Mouse (Mus musculus) embryonic facial prominence, embryonic 10.5 days (tissue): Measurements from ENCODE around the gene Cd3e. TPM values are rescaled to one million over a fixed set of nuclear protein-coding genes. Genes with fewer than 3 reads are reported as not detected.

Experiments used
- DNase-seq: peaks from one replicate; pipeline ENCODE4 v3.0.0-alpha.2; 2017; ENCODE audit warnings: low spot score
- H3K27ac ChIP-seq: fragments of 300-500 bp; sonication (generic); replicated peaks from 2 replicates; pipeline ENCODE4 v1.5.1; 2016; ENCODE audit warnings: mild to moderate bottlenecking
- H3K27me3 ChIP-seq: fragments of 300-500 bp; sonication (generic); replicated peaks from 2 replicates; pipeline ENCODE4 v1.6.1; 2016; ENCODE audit warnings: low read depth, mild to moderate bottlenecking; ENCODE audit not compliant: poor library complexity, severe bottlenecking
- H3K36me3 ChIP-seq: fragments of 300-500 bp; sonication (generic); replicated peaks from 2 replicates; pipeline ENCODE4 v1.6.1; 2016; ENCODE audit warnings: mild to moderate bottlenecking, moderate library complexity
- H3K4me1 ChIP-seq: fragments of 300-500 bp; sonication (generic); 2 replicates; pipeline ENCODE4 v1.6.1; 2016
- H3K4me3 ChIP-seq: fragments of 300-500 bp; sonication (generic); 2 replicates; pipeline ENCODE4 v1.5.1; 2016; ENCODE audit warnings: mild to moderate bottlenecking, moderate library complexity
- H3K9me3 ChIP-seq: fragments of 300-500 bp; sonication (generic); 2 replicates; pipeline ENCODE4 v1.6.1; 2016; ENCODE audit warnings: mild to moderate bottlenecking
- WGBS: fragments of 180-500 bp; shearing (Covaris S2); methylation state at CpG from one replicate; pipeline ENCODE4 v1.1.7; 2016; 5-methylcytosine and 5-hydroxymethylcytosine counted together
- polyA plus RNA-seq: library from polyadenylated mRNA; unstranded; fragments of >200 nt; fragmentation: Nextera tagmentation; extraction: Ambion mirVana; gene quantifications from 2 replicates; pipeline ENCODE4 v1.2.1, GENCODE M21; 2016

Gene Cd3e
- polyA plus RNA-seq, 1 experiment from 2014 or later: not detected

DNA sequence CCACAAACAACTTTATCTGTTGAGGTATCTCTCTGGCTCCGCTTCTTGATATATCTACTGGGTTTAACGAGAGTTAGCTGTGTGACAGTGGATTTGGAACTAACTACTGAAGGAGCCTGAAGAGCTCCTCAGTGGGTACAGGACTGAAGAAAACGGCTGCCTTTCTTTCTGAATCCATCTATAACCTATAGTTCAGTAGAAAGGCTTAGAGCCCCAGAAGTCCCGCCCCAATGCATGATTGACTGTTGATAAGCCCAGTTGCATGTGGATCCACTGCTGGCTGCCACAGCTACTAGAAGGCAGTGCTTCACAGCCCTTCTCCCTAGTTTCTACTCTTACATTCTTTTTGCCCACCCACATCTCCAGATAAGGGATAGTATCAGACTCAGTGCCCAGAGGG is 1.0 kb upstream of the Cd3e start:
- H3K27me3 ChIP-seq: 0 out of 2 replicates have a peak, but pooled peaks cover 5% of the 10 kb centered on the region
- no peak overlapping the region for H3K27ac ChIP-seq
- no peaks in the 10 kb centered on the region; the same call in 1 of the 2 replicates for H3K4me1 ChIP-seq
- H3K4me3 ChIP-seq: no peak overlapping the region
- DNase-seq: no peak
- 74% methylated on average over 4 of the region's 4 CpGs for WGBS
- H3K9me3 ChIP-seq: no peaks in the 10 kb centered on the region
- no peaks in the 10 kb centered on the region for H3K36me3 ChIP-seq

- no peak for DNase-seq
- H3K27me3 ChIP-seq: 0 out of 2 replicates have a peak, but pooled peaks cover 5% of the 10 kb centered on the region
- 85% methylated on average over 4 of the region's 4 CpGs for WGBS
These were observed 1.1 kb downstream of the Cd3e start for GRCm38 (mm10) chr9:45008342-45008741.

GRCm38 (mm10) chr9:45007404-45007803 is 2.0 kb downstream of the Cd3e start:
- DNase-seq: no peak
- H3K27ac ChIP-seq: no peak overlapping the region
- no peaks in the 10 kb centered on the region; the same call in 1 of the 2 replicates for H3K4me1 ChIP-seq
- no peaks in the 10 kb centered on the region for H3K36me3 ChIP-seq
- 78% methylated on average over 12 of the region's 12 CpGs for WGBS
- H3K27me3 ChIP-seq: 0 out of 2 replicates have a peak, but pooled peaks cover 5% of the 10 kb centered on the region
- no peak overlapping the region for H3K4me3 ChIP-seq
- no peaks in the 10 kb centered on the region for H3K9me3 ChIP-seq

More at GRCm38 (mm10) chr9:45008342-45008741, 1.1 kb downstream of the Cd3e start:
- Histone ChIP-seq H3K27ac (no peak overlapping the region), H3K4me3 (no peak overlapping the region), H3K36me3 (no peaks in the 10 kb centered on the region), H3K9me3 (no peaks in the 10 kb centered on the region), H3K4me1 (no peaks in the 10 kb centered on the region; the same call in 1 of the 2 replicates)

- no peak for DNase-seq
- 69% methylated on average over 3 of the region's 3 CpGs for WGBS
- no peaks in the 10 kb centered on the region for H3K36me3 ChIP-seq
These were observed 9.2 kb downstream of the Cd3e start for GRCm38 (mm10) chr9:45000249-45000648.

GRCm38 (mm10) chr9:44999776-45000175 is 9.7 kb downstream of the Cd3e start:
- DNase-seq: no peak
- no peak overlapping the region for H3K27ac ChIP-seq
- H3K4me3 ChIP-seq: no peak overlapping the region
- H3K9me3 ChIP-seq: 0 out of 2 replicates have a peak, but pooled peaks cover 2% of the 10 kb centered on the region
- no peaks in the 10 kb centered on the region for H3K36me3 ChIP-seq
- no peaks in the 10 kb centered on the region for H3K4me1 ChIP-seq
- 0 out of 2 replicates have a peak, but pooled peaks cover 3% of the 10 kb centered on the region for H3K27me3 ChIP-seq
- 85% methylated on average over 5 of the region's 5 CpGs for WGBS

More at GRCm38 (mm10) chr9:45000249-45000648, 9.2 kb downstream of the Cd3e start:
- 0 out of 2 replicates have a peak, but pooled peaks cover 3% of the 10 kb centered on the region for H3K27me3 ChIP-seq
- no peak overlapping the region for H3K4me3 ChIP-seq
- 0 out of 2 replicates have a peak, but pooled peaks cover 2% of the 10 kb centered on the region for H3K9me3 ChIP-seq
- H3K27ac ChIP-seq: no peak overlapping the region
- H3K4me1 ChIP-seq: no peaks in the 10 kb centered on the region

DNA sequence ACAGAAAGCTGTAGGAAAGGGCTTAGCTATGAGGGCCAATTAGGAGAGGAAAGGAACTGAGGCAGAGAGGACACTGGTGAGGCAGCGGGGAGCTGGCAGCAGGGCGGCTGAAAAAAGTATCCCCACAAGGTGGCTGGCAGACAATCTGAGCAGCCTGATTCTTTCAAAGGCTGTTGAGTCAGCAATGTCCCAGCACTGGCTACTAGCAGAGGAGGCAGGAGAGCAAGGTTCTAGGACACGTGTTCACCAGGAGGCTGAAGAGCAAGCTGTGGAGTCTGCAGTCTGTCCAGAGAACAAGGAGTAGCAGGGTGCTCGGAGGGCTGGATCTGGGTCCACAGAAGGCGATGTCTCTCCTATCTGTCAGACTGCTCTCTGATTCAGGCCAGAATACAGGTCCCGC is 10.3 kb downstream of the Cd3e start:
- no peaks in the 10 kb centered on the region for H3K36me3 ChIP-seq
- 0 out of 2 replicates have a peak, but pooled peaks cover 3% of the 10 kb centered on the region for H3K27me3 ChIP-seq
- no peak overlapping the region for H3K27ac ChIP-seq
- no peak overlapping the region for H3K4me3 ChIP-seq
- WGBS: 61% methylated on average over 6 of the region's 6 CpGs
- DNase-seq: no peak
- no peaks in the 10 kb centered on the region for H3K4me1 ChIP-seq
- H3K9me3 ChIP-seq: 0 out of 2 replicates have a peak, but pooled peaks cover 2% of the 10 kb centered on the region

DNA sequence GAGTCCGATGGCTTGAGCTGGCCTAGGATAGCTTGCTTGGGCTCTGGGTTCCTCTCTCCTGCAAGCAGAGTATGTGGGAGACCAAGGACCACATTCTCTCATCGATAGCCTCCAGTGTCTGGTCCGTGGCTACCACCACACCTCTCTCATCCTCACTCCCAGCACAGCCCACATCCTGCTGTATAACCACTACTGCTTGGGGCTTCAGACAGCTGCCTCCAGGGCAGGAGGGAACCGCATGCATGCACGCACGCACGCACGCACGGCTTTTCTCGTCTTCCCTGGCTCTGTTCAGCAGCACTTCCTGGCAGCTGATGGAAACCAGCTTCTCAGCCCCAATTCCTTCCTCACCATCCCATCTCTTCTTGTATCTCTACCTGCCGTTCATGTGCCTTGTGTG is 11.3 kb downstream of the Cd3e start:
- Histone ChIP-seq H3K4me1 (no peaks in the 10 kb centered on the region), H3K36me3 (no peaks in the 10 kb centered on the region), H3K4me3 (no peak overlapping the region), H3K27ac (no peak overlapping the region), H3K9me3 (0 out of 2 replicates have a peak, but pooled peaks cover 2% of the 10 kb centered on the region), H3K27me3 (0 out of 2 replicates have a peak, but pooled peaks cover 3% of the 10 kb centered on the region)
- 76% methylated on average over 11 of the region's 11 CpGs for WGBS
- no peak for DNase-seq

- Histone ChIP-seq H3K36me3 (no peaks in the 10 kb centered on the region), H3K27ac (no peak overlapping the region), H3K27me3 (0 out of 2 replicates have a peak, but pooled peaks cover 3% of the 10 kb centered on the region), H3K4me3 (no peak overlapping the region), H3K4me1 (no peaks in the 10 kb centered on the region), H3K9me3 (0 out of 2 replicates have a peak, but pooled peaks cover 2% of the 10 kb centered on the region)
- no peak for DNase-seq
- WGBS: 96% methylated on average over 7 of the region's 7 CpGs
These were observed 12.8 kb downstream of the Cd3e start for GRCm38 (mm10) chr9:44996590-44996989.

GRCm38 (mm10) chr9:44994962-44995361 is 14.5 kb downstream of the Cd3e start:
- H3K36me3 ChIP-seq: no peaks in the 10 kb centered on the region
- H3K27ac ChIP-seq: no peak overlapping the region
- H3K27me3 ChIP-seq: 0 out of 2 replicates have a peak, but pooled peaks cover 3% of the 10 kb centered on the region
- no peak for DNase-seq
- H3K9me3 ChIP-seq: 0 out of 2 replicates have a peak, but pooled peaks cover 2% of the 10 kb centered on the region
- WGBS: 77% methylated on average over 4 of the region's 4 CpGs
- H3K4me3 ChIP-seq: no peak overlapping the region
- no peaks in the 10 kb centered on the region for H3K4me1 ChIP-seq

DNA sequence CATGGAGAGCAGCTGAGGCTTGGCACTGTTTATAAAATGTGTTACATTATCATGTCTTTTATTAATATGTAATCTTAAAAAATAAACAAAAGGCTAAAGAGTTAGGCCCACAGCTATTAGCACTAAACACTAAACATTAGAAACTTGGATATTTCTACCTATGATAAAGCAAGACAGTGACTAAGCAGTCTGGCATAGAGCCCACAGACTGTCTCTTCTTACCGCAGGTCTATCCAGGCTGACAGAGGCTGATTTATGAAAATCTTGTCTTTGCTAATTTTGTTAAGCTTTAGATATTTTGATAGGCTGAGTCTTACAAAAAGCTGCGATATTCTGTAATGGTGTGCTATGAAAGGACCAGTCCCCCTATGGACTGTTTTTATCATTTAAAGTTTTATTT is 16.2 kb downstream of the Cd3e start:
- H3K4me1 ChIP-seq: no peaks in the 10 kb centered on the region
- no peak overlapping the region for H3K4me3 ChIP-seq
- no peak overlapping the region for H3K27ac ChIP-seq
- H3K27me3 ChIP-seq: no peaks in the 10 kb centered on the region
- WGBS: 93% methylated on average over 2 of the region's 2 CpGs
- no peaks in the 10 kb centered on the region for H3K36me3 ChIP-seq
- DNase-seq: no peak
- H3K9me3 ChIP-seq: 0 out of 2 replicates have a peak, but pooled peaks cover 2% of the 10 kb centered on the region

GRCm38 (mm10) chr9:44992271-44992670 is 17.2 kb downstream of the Cd3e start:
- Histone ChIP-seq H3K4me3 (no peak overlapping the region), H3K27ac (no peak overlapping the region), H3K36me3 (no peaks in the 10 kb centered on the region), H3K27me3 (no peaks in the 10 kb centered on the region), H3K9me3 (0 out of 2 replicates have a peak, but pooled peaks cover 2% of the 10 kb centered on the region), H3K4me1 (no peaks in the 10 kb centered on the region)
- no peak for DNase-seq

DNA sequence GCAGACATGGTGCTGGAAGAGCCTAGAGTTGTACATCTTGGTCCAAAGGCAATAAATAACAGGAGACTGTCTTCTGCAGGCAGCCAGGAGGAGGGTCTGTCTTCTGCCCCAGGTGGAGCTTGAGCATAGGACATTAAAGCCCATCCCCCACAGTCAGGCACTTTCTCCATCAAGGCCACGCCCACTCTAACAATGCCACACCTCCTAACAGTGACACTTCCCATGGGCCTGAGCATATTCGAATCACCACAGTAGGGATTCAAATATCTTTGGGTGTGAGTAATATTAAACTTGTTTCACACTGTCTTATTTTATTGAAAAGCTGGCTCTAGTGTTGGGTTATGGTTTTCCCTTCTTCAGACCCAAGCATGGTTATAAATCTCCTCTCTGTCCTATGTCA is 17.6 kb downstream of the Cd3e start:
- H3K4me1 ChIP-seq: no peaks in the 10 kb centered on the region
- no peak for DNase-seq
- 0 out of 2 replicates have a peak, but pooled peaks cover 2% of the 10 kb centered on the region for H3K9me3 ChIP-seq
- no peak overlapping the region for H3K27ac ChIP-seq
- 85% methylated on average over 2 of the region's 2 CpGs for WGBS
- no peaks in the 10 kb centered on the region for H3K36me3 ChIP-seq
- H3K4me3 ChIP-seq: no peak overlapping the region
- H3K27me3 ChIP-seq: no peaks in the 10 kb centered on the region

- DNase-seq: no peak
- Histone ChIP-seq H3K27me3 (no peaks in the 10 kb centered on the region), H3K27ac (no peak overlapping the region), H3K9me3 (no peaks in the 10 kb centered on the region), H3K36me3 (no peaks in the 10 kb centered on the region), H3K4me3 (no peak overlapping the region), H3K4me1 (no peaks in the 10 kb centered on the region)
- WGBS: 69% methylated on average over 5 of the region's 5 CpGs
These were observed 22.5 kb downstream of the Cd3e start for GRCm38 (mm10) chr9:44986976-44987375.
